Mouse (Mus musculus): Measurements from ENCODE around the gene Ddx43. TPM values are rescaled to one million over a fixed set of nuclear protein-coding genes. Genes with fewer than 3 reads are reported as not detected.
"Not testable (repeated sequence)": the region's sequence is repeated elsewhere in the genome, so short reads cannot be mapped to it uniquely, and the experiment has no call there.

The Ddx43 gene
- polyA plus RNA-seq, 1 experiment from 2014 or later = 0.19 TPM

GRCm38 (mm10) chr9:78360484-78360872 lies 35.1 kb upstream of the Ddx43 start:
- Histone ChIP-seq H3K36me3 (no peaks in the 10 kb centered on the region), H3K27ac (no peak overlapping the region), H3K9me3 (no peaks in the 10 kb centered on the region), H3K4me3 (no peak overlapping the region), H3K4me2 (replicated peaks) (no peak overlapping the region), H3K9ac (no peak overlapping the region), H3K4me1 (no peaks in the 10 kb centered on the region), H3K27me3 (no peaks in the 10 kb centered on the region)
- no peak for ATAC-seq (ENCODE audit: insufficient number of reproducible peaks, insufficient read depth, low FRiP score, low TSS enrichment)
- 42% methylated on average over 2 of the region's 2 CpGs for WGBS

- H3K4me3 ChIP-seq = no peak overlapping the region
- no peak overlapping the region for H3K9ac ChIP-seq
- no peak overlapping the region for H3K4me2 ChIP-seq (replicated peaks)
- H3K9me3 ChIP-seq = no peaks in the 10 kb centered on the region
- H3K27me3 ChIP-seq = no peaks in the 10 kb centered on the region
- H3K4me1 ChIP-seq = no peaks in the 10 kb centered on the region
- H3K27ac ChIP-seq = no peak overlapping the region
- no peak for ATAC-seq (ENCODE audit: insufficient number of reproducible peaks, insufficient read depth, low FRiP score, low TSS enrichment)
- no peaks in the 10 kb centered on the region for H3K36me3 ChIP-seq
- 61% methylated on average over 6 of the region's 6 CpGs for WGBS
These were observed 32.2 kb upstream of the Ddx43 start for GRCm38 (mm10) chr9:78363374-78363773.

GRCm38 (mm10) chr9:78364701-78365100 lies 30.9 kb upstream of the Ddx43 start:
- Histone ChIP-seq H3K4me3 (no peak overlapping the region), H3K27me3 (no peaks in the 10 kb centered on the region), H3K27ac (no peak overlapping the region), H3K36me3 (no peaks in the 10 kb centered on the region), H3K4me2 (replicated peaks) (no peak overlapping the region), H3K4me1 (no peaks in the 10 kb centered on the region), H3K9me3 (no peaks in the 10 kb centered on the region), H3K9ac (no peak overlapping the region)
- 87% methylated on average over 6 of the region's 6 CpGs for WGBS
- no peak for ATAC-seq (ENCODE audit: insufficient number of reproducible peaks, insufficient read depth, low FRiP score, low TSS enrichment)

- Histone ChIP-seq H3K27me3 (no peaks in the 10 kb centered on the region), H3K4me3 (no peak overlapping the region), H3K4me2 (replicated peaks) (no peak overlapping the region), H3K9ac (no peak overlapping the region), H3K27ac (no peak overlapping the region), H3K9me3 (no peaks in the 10 kb centered on the region), H3K4me1 (no peaks in the 10 kb centered on the region), H3K36me3 (no peaks in the 10 kb centered on the region)
- ATAC-seq (ENCODE audit: insufficient number of reproducible peaks, insufficient read depth, low FRiP score, low TSS enrichment) = no peak
- 67% methylated on average over 13 of the region's 13 CpGs for WGBS
These were observed 29.6 kb upstream of the Ddx43 start for GRCm38 (mm10) chr9:78365850-78366544.

GRCm38 (mm10) chr9:78367959-78368358 lies 27.6 kb upstream of the Ddx43 start, which contains the start of gene Dppa5a:
TSS of gene Dppa5a (minus strand) at chr9:78368177.
- H3K27ac ChIP-seq; H3K4me1 ChIP-seq; H3K4me2 ChIP-seq (replicated peaks); H3K36me3 ChIP-seq; H3K4me3 ChIP-seq; ATAC-seq (ENCODE audit: insufficient number of reproducible peaks, insufficient read depth, low FRiP score, low TSS enrichment); H3K9ac ChIP-seq; H3K9me3 ChIP-seq; H3K27me3 ChIP-seq: not testable (repeated sequence)
- WGBS = 91% methylated on average over 16 of the region's 16 CpGs

- Histone ChIP-seq H3K4me2 (replicated peaks) (no peak overlapping the region), H3K9me3 (no peaks in the 10 kb centered on the region), H3K4me1 (no peaks in the 10 kb centered on the region), H3K9ac (no peak overlapping the region), H3K36me3 (no peaks in the 10 kb centered on the region), H3K4me3 (no peak overlapping the region), H3K27me3 (no peaks in the 10 kb centered on the region), H3K27ac (no peak overlapping the region)
- 62% methylated on average over 3 of the region's 3 CpGs for WGBS
- ATAC-seq (ENCODE audit: insufficient number of reproducible peaks, insufficient read depth, low FRiP score, low TSS enrichment) = no peak
These were observed 26.8 kb upstream of the Ddx43 start for GRCm38 (mm10) chr9:78368671-78369293.

GRCm38 (mm10) chr9:78369349-78369748 lies 26.2 kb upstream of the Ddx43 start:
- WGBS = 84% methylated on average over 2 of the region's 2 CpGs
- no peak for ATAC-seq (ENCODE audit: insufficient number of reproducible peaks, insufficient read depth, low FRiP score, low TSS enrichment)
- H3K4me2 ChIP-seq (replicated peaks) = no peak overlapping the region

GRCm38 (mm10) chr9:78369786-78370185 lies 25.8 kb upstream of the Ddx43 start:
- Histone ChIP-seq H3K4me1 (no peaks in the 10 kb centered on the region), H3K27me3 (no peaks in the 10 kb centered on the region), H3K9me3 (no peaks in the 10 kb centered on the region), H3K36me3 (no peaks in the 10 kb centered on the region), H3K4me2 (replicated peaks) (no peak overlapping the region), H3K9ac (no peak overlapping the region), H3K4me3 (no peak overlapping the region), H3K27ac (no peak overlapping the region)
- no peak for ATAC-seq (ENCODE audit: insufficient number of reproducible peaks, insufficient read depth, low FRiP score, low TSS enrichment)
- 87% methylated on average over 7 of the region's 7 CpGs for WGBS

More at GRCm38 (mm10) chr9:78369349-78369748, 26.2 kb upstream of the Ddx43 start:
- H3K4me3 ChIP-seq = no peak overlapping the region
- H3K36me3 ChIP-seq = no peaks in the 10 kb centered on the region
- no peak overlapping the region for H3K27ac ChIP-seq
- no peak overlapping the region for H3K9ac ChIP-seq
- no peaks in the 10 kb centered on the region for H3K27me3 ChIP-seq
- no peaks in the 10 kb centered on the region for H3K9me3 ChIP-seq
- H3K4me1 ChIP-seq = no peaks in the 10 kb centered on the region

- H3K27me3 ChIP-seq = no peaks in the 10 kb centered on the region
- H3K4me1 ChIP-seq = no peaks in the 10 kb centered on the region
- no peaks in the 10 kb centered on the region for H3K9me3 ChIP-seq
- no peak for ATAC-seq (ENCODE audit: insufficient number of reproducible peaks, insufficient read depth, low FRiP score, low TSS enrichment)
- H3K4me2 ChIP-seq (replicated peaks) = no peak overlapping the region
- no peak overlapping the region for H3K9ac ChIP-seq
- H3K4me3 ChIP-seq = no peak overlapping the region
- 91% methylated on average over 3 of the region's 3 CpGs for WGBS
- H3K27ac ChIP-seq = no peak overlapping the region
- no peaks in the 10 kb centered on the region for H3K36me3 ChIP-seq
These were observed 24.1 kb upstream of the Ddx43 start for GRCm38 (mm10) chr9:78371441-78371840.

GRCm38 (mm10) chr9:78372827-78373504 lies 22.6 kb upstream of the Ddx43 start:
- Histone ChIP-seq H3K4me1 (peaks cover under 1% of the 10 kb centered on the region; the same call in 1 of the 2 replicates), H3K9me3 (no peaks in the 10 kb centered on the region), H3K36me3 (no peaks in the 10 kb centered on the region), H3K27ac (no peak overlapping the region), H3K9ac (no peak overlapping the region), H3K27me3 (peaks cover under 1% of the 10 kb centered on the region; the same call in 1 of the 2 replicates), H3K4me2 (replicated peaks) (no peak overlapping the region), H3K4me3 (no peak overlapping the region)
- 84% methylated on average over 10 of the region's 10 CpGs for WGBS
- no peak for ATAC-seq (ENCODE audit: insufficient number of reproducible peaks, insufficient read depth, low FRiP score, low TSS enrichment)

GRCm38 (mm10) chr9:78374397-78374796 lies 21.2 kb upstream of the Ddx43 start:
- no peak overlapping the region for H3K9ac ChIP-seq
- H3K4me1 ChIP-seq = peaks cover 8% of the 10 kb centered on the region; the same call in 1 of the 2 replicates
- no peak overlapping the region for H3K4me3 ChIP-seq
- H3K27ac ChIP-seq = no peak overlapping the region
- H3K9me3 ChIP-seq = no peaks in the 10 kb centered on the region
- H3K27me3 ChIP-seq = peaks cover 4% of the 10 kb centered on the region; the same call in 1 of the 2 replicates
- H3K36me3 ChIP-seq = no peaks in the 10 kb centered on the region
- no peak overlapping the region for H3K4me2 ChIP-seq (replicated peaks)
- WGBS = 52% methylated on average over 5 of the region's 5 CpGs
- no peak for ATAC-seq (ENCODE audit: insufficient number of reproducible peaks, insufficient read depth, low FRiP score, low TSS enrichment)
